Mouse (Mus musculus) kidney, adult 11 months (tissue): ENCODE data around the gene Slc12a8.
A peak's percentile ranks its signal among the peaks of the same experiment; 100 is the strongest.
"Not testable (repeated sequence)": the region's sequence is repeated elsewhere in the genome, so short reads cannot be mapped to it uniquely, and the experiment has no call there.

ENCODE experiments used
- DNase-seq: peaks from one replicate; pipeline ENCODE4 v3.0.0; 2022

Gene Slc12a8

GRCm38 (mm10) chr16:33516807-33517565, at the start of gene Slc12a8:
Gene Slc12a8 (plus strand): TSS chr16:33517328.
- DNase-seq = no peak

GRCm38 (mm10) chr16:33467451-33467850, 49.7 kb upstream of the Slc12a8 start:
- peak; percentile 62 for DNase-seq

GRCm38 (mm10) chr16:33469973-33470372, 47.2 kb upstream of the Slc12a8 start:
- no peak for DNase-seq

GRCm38 (mm10) chr16:33474381-33474780, 42.7 kb upstream of the Slc12a8 start:
- DNase-seq = no peak

- no peak for DNase-seq
Measured at GRCm38 (mm10) chr16:33479926-33480325, 37.2 kb upstream of the Slc12a8 start.

- peak; percentile 12 for DNase-seq
Measured at GRCm38 (mm10) chr16:33481148-33481547, 36.0 kb upstream of the Slc12a8 start.

- no peak for DNase-seq
Measured at GRCm38 (mm10) chr16:33482309-33482708, 34.8 kb upstream of the Slc12a8 start.

GRCm38 (mm10) chr16:33487709-33488108, 29.4 kb upstream of the Slc12a8 start:
- no peak for DNase-seq

GRCm38 (mm10) chr16:33494374-33494773, 22.8 kb upstream of the Slc12a8 start:
- no peak for DNase-seq

GRCm38 (mm10) chr16:33508082-33508481, 9.0 kb upstream of the Slc12a8 start:
- no peak for DNase-seq

GRCm38 (mm10) chr16:33509231-33509630, 7.9 kb upstream of the Slc12a8 start:
- not testable (repeated sequence) for DNase-seq

- not testable (repeated sequence) for DNase-seq
Measured at GRCm38 (mm10) chr16:33510856-33511255, 6.3 kb upstream of the Slc12a8 start.

GRCm38 (mm10) chr16:33512555-33512954, 4.6 kb upstream of the Slc12a8 start:
- no peak for DNase-seq

- DNase-seq = no peak
Measured at GRCm38 (mm10) chr16:33517627-33518026, 499 bp downstream of the Slc12a8 start.

GRCm38 (mm10) chr16:33518236-33518635, 1.1 kb downstream of the Slc12a8 start:
- DNase-seq = no peak

GRCm38 (mm10) chr16:33519916-33520568, 2.9 kb downstream of the Slc12a8 start:
- DNase-seq = no peak

GRCm38 (mm10) chr16:33522516-33522915, 5.4 kb downstream of the Slc12a8 start:
- DNase-seq = no peak

- DNase-seq = no peak
Measured at GRCm38 (mm10) chr16:33523571-33523970, 6.4 kb downstream of the Slc12a8 start.

- DNase-seq = no peak
Measured at GRCm38 (mm10) chr16:33529502-33530454, 12.7 kb downstream of the Slc12a8 start.

- no peak for DNase-seq
Measured at GRCm38 (mm10) chr16:33531184-33531583, 14.1 kb downstream of the Slc12a8 start.

- DNase-seq = no peak
Measured at GRCm38 (mm10) chr16:33536456-33536855, 19.3 kb downstream of the Slc12a8 start.

GRCm38 (mm10) chr16:33537499-33538225, 20.5 kb downstream of the Slc12a8 start:
- no peak for DNase-seq
